Mouse (Mus musculus): ENCODE results near the gene Pdgfb.

Pdgfb gene

DNA sequence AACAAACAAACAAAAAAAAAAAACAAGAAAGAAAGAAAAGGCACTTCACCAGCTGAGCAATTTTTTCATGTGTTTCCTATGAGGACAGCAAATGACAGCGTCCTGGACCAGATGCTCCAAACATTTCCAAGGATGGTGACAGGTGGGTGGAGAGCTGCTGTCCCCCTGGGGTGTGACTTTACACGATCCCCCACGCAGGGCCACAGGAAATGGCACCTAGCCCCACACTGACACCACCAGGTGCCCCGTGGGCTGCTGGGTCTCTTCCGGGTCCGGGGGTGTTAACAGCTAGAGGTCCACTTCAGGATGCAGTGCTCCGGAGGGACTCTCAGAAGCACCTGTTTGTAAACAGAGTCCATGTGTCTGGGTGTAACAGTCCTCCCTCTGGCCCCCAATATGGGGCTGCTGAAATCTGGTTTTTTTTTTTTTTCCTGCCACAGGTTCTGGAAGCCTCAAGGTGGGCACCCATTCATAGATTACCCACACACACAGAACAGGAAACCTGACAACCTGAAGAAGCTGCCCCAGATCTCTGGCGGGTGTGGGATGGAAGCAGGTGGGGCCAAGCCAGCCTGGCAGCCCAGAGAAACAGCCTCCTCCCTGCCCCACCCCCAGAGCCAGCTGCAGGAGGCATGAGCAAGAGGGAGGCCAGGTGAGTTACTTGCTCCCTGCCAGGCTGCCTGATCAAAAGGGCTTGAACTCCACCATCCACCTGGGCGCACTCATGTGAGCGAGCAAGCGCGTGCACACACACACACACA, 5.2 kb downstream of the Pdgfb start:
- no peak for DNase-seq (ENCODE audit: low spot score)

DNA sequence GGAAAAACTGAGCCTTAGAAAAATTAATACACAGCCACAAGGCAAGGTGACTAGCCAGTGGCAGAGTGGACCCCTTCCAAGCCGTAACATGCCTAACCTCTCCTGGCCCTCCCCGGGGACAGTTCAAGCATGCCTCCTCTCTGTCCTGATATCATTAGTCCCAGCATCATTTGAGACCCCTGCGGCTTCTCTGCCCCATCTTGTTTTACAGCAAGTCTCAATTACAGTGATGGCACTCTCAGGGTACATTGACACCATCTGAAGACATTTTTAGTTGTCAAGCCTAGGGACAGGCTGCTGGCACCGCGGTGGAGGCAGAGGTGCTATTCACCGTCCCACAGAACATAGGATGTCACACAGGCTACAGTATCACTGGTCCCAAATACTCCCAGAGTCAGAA, 6.3 kb downstream of the Pdgfb start:
- DNase-seq (ENCODE audit: low spot score), result no peak

DNA sequence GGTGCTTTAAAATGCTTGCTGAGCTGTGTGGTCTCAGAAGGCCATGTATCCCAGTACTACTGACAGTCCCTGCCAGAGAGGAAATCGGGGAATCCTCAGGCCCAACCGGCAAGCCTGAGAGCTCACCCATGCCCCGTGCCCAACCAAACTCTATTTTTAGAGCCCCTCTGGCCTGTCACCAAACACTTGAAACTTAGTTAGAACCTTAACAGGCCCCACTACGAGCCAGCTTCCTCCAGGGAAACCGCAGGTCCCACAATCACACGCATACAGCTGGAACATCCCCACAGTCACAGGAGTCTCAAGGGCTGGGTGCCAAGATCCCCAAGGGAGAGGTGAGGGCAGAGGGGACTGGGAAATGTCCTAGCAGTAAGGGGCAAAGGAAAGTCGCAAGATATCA, 8.6 kb downstream of the Pdgfb start:
- no peak for DNase-seq (ENCODE audit: low spot score)

- DNase-seq (ENCODE audit: low spot score), result no peak
Measured at GRCm38 (mm10) chr15:80005436-80005835, 9.3 kb downstream of the Pdgfb start.

GRCm38 (mm10) chr15:80004644-80005340, 10.0 kb downstream of the Pdgfb start:
- no peak for DNase-seq (ENCODE audit: low spot score)

- DNase-seq (ENCODE audit: low spot score), result no peak
Measured at GRCm38 (mm10) chr15:80003581-80003980, 11.2 kb downstream of the Pdgfb start.

DNA sequence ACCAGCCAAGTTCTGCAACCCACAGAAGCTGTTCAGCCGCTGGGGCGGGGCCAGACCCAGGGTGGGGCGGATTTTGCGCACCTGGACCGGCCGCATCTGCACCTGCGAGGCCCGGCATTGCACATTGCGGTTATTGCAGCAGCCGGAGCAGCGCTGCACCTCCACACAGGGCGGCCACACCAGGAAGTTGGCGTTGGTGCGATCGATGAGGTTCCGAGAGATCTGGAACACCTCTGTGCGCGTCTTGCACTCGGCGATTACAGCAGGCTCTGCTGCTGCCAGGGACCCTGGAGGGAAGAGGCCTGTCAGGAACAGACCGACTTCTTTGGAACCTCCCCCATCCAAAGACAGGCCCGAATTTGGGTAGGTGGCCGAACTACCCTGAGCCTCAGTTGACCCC, 13.2 kb downstream of the Pdgfb start:
- DNase-seq (ENCODE audit: low spot score), result no peak

- DNase-seq (ENCODE audit: low spot score), result no peak
Measured at GRCm38 (mm10) chr15:80000694-80001093, 14.1 kb downstream of the Pdgfb start.

DNA sequence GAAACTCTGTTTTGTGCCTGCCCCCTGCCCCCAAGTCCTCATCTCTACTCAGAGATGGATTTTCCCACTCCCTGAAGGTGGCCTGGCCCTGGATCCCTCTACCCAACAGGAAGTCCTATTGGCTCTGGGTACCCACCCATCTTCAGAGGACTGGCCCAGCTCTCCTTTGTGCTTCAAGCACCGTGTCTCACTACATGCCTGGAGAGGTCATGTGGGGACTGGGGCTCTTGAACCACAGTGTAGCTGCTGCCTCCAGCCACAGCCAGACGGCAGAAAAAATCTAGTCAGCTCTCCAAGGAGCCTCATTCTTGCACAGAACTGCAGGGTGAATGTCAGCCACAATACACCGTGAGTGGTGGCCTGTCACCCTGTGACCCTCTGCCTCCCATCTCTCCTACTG, 16.8 kb downstream of the Pdgfb start:
- no peak for DNase-seq (ENCODE audit: low spot score)

DNA sequence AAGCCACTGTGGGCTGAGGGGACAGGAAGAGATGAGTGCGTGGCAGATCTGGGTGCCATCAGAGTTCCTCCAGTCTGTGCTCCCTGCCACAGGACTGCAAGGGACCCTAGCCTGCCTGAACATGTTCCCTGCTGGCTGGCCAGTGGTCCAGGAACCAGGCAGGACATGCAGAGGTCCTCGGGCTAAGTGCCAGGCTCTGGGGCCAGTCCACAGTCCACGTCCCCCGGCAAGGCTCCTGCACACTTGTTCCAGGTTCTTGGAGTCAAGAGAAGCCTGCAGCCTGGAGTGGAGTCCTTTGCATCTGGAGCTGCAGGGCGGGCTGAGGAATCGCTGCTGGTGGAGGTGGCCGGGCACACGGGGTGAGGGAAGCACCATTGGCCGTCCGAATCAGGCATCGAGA, 18.0 kb downstream of the Pdgfb start:
- no peak for DNase-seq (ENCODE audit: low spot score)

- DNase-seq (ENCODE audit: low spot score), result no peak
Measured at GRCm38 (mm10) chr15:79995552-79995951, 19.2 kb downstream of the Pdgfb start.

DNA sequence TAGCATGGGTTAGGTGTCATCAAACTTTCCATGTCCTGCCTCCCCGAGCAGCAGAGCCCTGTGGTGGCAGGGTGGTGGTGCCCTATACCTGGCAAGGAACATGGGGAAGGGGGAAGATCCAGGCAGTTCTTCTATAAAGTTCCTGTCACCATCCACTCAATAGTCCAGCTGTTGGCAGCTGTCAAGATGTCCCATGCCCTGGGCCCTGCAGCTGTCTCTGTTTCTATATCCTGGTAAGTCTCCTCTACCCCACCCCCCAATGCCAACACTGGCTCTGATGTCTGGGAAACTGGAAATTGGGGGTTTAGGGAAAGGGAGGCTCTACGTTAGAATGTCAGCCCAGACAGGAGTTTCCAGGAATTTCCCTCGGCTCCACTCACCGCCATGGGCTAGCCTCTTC, 20.2 kb downstream of the Pdgfb start:
- DNase-seq (ENCODE audit: low spot score), result no peak

DNA sequence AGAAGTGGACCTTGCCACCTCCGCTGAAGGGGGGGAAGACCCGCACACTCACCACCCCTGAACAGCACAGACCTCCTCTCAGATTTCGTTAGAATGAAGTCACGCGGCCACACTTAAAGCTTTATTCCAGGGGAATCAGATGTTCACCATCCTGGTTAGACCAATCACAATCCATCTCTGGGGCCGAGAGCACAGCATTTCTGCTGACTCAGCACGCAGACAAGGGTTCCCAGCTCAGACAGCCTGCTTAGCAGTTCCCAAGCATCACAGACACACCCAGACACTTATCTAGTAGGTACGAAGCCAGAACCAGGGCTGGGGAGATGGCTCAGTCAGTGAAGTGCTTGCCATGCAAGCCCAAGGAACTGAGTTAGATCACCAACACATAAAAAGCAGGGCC, 28.6 kb downstream of the Pdgfb start:
- no peak for DNase-seq (ENCODE audit: low spot score)

GRCm38 (mm10) chr15:79985471-79985870, 29.3 kb downstream of the Pdgfb start:
- DNase-seq (ENCODE audit: low spot score), result no peak

DNA sequence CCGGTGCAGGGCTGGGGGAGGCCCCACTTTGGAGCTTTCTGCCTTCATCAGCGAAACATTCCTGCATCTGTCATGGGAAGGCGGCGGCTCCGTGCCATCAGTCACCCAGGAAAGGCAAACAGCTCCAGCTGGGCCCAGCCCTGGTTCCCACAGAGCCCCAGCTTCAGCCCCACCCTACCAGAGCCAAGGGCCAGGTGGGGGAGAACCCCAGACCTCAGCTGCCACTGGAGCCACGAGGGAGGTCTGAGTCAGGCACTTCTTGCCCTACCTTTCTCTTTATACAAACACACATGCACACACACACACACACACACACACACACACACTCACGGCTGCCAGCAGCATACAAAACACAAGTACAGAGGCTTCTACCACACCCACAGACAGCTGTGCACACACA, 30.6 kb downstream of the Pdgfb start:
- no peak for DNase-seq (ENCODE audit: low spot score)

DNA sequence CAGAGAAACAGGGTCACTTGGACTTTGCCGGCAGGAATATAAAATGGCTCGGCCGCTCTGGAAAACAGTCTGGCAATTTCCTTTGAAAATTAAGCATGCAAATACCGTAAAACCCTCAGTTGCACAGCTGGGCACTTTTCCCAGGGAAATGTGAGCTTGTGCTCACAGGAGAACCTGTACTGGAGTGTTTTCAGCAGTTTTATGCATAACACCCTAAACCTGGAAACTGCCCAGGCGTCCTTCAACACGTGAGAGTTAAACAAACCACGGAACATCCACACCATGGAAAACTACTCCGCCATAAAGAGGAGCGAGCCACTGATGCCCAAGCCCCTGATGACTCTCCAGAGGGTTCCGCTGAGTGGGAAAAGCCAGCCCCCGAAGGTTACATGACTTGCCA, 34.1 kb downstream of the Pdgfb start:
- DNase-seq (ENCODE audit: low spot score), result no peak

- no peak for DNase-seq (ENCODE audit: low spot score)
Measured at GRCm38 (mm10) chr15:79972186-79972585, 42.6 kb downstream of the Pdgfb start.

DNA sequence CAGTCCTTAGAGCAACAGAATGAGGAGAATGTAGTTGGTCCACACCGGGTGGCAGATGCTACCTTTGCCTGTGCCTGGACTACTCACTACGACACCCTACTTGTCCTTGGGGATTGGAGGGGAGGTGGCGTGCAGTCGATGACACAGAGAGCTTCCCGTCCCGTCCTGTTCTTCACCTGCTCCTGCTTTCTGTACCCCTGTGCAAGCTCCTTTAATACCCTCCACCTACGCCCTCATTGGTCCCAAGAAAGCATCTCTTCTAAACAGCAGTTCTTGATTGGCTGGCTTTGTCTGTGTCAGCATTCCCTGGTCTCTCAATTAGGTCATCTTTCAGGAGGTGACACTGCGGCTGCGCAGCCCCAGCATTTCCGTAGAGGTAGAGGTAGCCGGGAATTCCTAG, 43.8 kb downstream of the Pdgfb start, which contains the start of gene Cbx7:
Gene Cbx7, minus strand, starts transcription at position 180 of the 400 bp plus-strand sequence.
- DNase-seq (ENCODE audit: low spot score), result no peak

GRCm38 (mm10) chr15:79970491-79970890, 44.3 kb downstream of the Pdgfb start:
- DNase-seq (ENCODE audit: low spot score), result no peak

GRCm38 (mm10) chr15:79967346-79967745, 47.4 kb downstream of the Pdgfb start:
- DNase-seq (ENCODE audit: low spot score), result no peak

DNA sequence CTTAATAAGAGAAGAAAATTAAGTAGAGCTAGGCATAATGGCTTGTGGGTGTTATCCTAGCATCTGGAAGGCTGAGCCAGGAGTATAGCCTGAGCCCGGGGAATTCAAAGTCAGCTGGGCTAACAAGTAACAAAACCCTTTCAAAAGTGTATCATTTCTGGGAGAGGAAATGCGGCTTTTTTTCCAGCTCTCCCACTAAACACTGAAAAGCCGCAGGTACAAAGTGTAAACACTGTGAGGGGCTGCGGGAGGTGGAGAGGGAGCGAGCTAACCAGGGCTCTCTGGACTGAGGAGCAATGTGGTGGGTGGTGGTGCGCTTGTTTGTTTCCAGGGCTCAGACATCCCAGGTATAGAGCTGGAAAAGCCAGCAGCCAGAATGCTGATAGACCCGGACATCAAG, 50.4 kb downstream of the Pdgfb start:
- no peak for DNase-seq (ENCODE audit: low spot score)

DNA sequence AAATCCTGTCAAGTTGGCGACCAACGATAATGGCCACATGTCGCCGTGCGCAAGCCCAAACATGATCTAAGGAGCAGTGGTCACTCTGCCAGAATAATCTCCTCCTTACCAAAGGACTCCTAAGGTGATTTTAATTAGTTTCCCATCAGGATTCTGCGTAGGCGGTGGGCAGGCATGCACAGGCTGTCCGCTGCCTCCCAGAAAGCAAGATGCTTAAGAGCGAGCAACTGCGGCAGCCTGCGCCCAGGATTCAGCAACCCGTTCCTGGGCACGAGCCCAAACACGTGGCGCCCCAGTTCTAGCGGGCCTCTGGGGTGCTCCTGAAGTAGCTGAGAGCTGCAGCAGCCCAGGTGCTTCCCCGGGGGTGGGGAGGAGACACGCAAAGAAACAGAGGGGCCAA, 52.1 kb downstream of the Pdgfb start:
- DNase-seq (ENCODE audit: low spot score), result peak; percentile 46

DNA sequence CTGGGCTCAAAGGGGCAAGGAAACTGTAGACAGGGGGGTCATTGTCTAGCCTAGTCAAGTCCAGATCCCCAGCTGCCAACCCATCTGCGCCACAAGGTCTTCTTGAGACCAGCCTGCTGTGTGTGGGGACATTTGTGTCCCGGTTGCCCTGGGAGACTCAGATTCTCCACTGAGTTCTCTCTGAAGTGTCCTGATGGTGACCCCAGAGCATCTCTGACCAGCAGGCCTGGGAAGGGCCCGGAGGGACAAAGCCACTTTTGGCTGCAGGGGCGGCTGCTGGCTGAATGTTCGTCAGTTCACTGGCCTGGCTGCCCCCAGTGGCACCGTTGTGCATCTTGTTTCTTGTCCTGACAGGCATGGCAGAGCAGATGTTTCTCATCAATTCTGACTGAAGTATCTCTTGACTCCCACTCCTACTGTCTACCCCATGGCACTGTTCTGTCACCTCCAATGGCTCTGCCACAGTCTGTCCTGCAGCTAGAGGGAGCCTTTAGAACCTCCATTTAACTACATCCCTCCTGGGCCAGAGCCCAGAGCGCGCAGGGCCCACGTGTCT, 53.3 kb downstream of the Pdgfb start:
- no peak for DNase-seq (ENCODE audit: low spot score)

Data from layer of hippocampus, adult 11-12 months (tissue).